Mouse (Mus musculus) forebrain, embryonic 16.5 days (tissue): ENCODE results near the gene Evpl. TPM values are rescaled to one million over a fixed set of nuclear protein-coding genes. Genes with fewer than 3 reads are reported as not detected.

Source experiments
- polyA plus RNA-seq: library from polyadenylated mRNA; unstranded; fragments of >200 nt; fragmentation: Nextera tagmentation; extraction: Ambion mirVana; gene quantifications from 2 replicates; pipeline ENCODE4 v1.2.1, GENCODE M21; 2015

Evpl gene
- polyA plus RNA-seq, 1 experiment from 2014 or later = 0.39 TPM

Other genes with a start within 250 kb of the Evpl start
- 61.3 and 64.2 TPM in 2 replicates for gene Galk1, start 225.4 kb downstream of the Evpl start, polyA plus RNA-seq
- gene H3f3b, start 210.1 kb downstream of the Evpl start, polyA plus RNA-seq = 2,318 and 2,532 TPM in 2 replicates
- gene Unk, start 207.8 kb downstream of the Evpl start, polyA plus RNA-seq = 37.6 and 42.1 TPM in 2 replicates
- 0.60 and 0.62 TPM in 2 replicates for gene Unc13d, start 160.1 kb downstream of the Evpl start, polyA plus RNA-seq
- 162 and 163 TPM in 2 replicates for gene Wbp2, start 151.1 kb downstream of the Evpl start, polyA plus RNA-seq
- 6.6 and 8.7 TPM in 2 replicates for gene Trim47, start 110.9 kb downstream of the Evpl start, polyA plus RNA-seq
- gene Trim65, start 106.9 kb downstream of the Evpl start, polyA plus RNA-seq = 2.0 TPM in 2 replicates
- gene Mrpl38, start 99.2 kb downstream of the Evpl start, polyA plus RNA-seq = 65.3 and 75.2 TPM in 2 replicates
- 77.4 and 87.4 TPM in 2 replicates for gene Fbf1, start 69.9 kb downstream of the Evpl start, polyA plus RNA-seq
- gene Ten1, start 39.2 kb downstream of the Evpl start, polyA plus RNA-seq = 69.9 and 92.8 TPM in 2 replicates
- gene Acox1, start 39.0 kb downstream of the Evpl start, polyA plus RNA-seq = 62.8 and 63.3 TPM in 2 replicates
- 64.1 and 72.0 TPM in 2 replicates for gene Srp68, start 36.1 kb upstream of the Evpl start, polyA plus RNA-seq
- gene Galr2, start 42.9 kb upstream of the Evpl start, polyA plus RNA-seq = 0.10 and 0.14 TPM in 2 replicates
- 114 and 116 TPM in 2 replicates for gene Exoc7, start 69.2 kb upstream of the Evpl start, polyA plus RNA-seq
- gene Foxj1, start 97.3 kb upstream of the Evpl start, polyA plus RNA-seq = 6.6 and 7.0 TPM in 2 replicates
- 37.4 and 40.7 TPM in 2 replicates for gene Rnf157, start 175.0 kb upstream of the Evpl start, polyA plus RNA-seq
- gene Ubald2, start 196.0 kb upstream of the Evpl start, polyA plus RNA-seq = 45.1 and 53.4 TPM in 2 replicates
- 0.09 TPM in 1 of 2 replicates, not detected in the other for gene Qrich2, start 228.2 kb upstream of the Evpl start, polyA plus RNA-seq